Mouse (Mus musculus): ENCODE measurements around the gene Nfam1.
"Not testable (repeated sequence)": the region's sequence is repeated elsewhere in the genome, so short reads cannot be mapped to it uniquely, and the experiment has no call there.

The Nfam1 gene

GRCm38 (mm10) chr15:83032981-83033541 lies at the start of gene Nfam1:
TSS of gene Nfam1 (minus strand) at chr15:83033306.
- peak; percentile 5 for DNase-seq (ENCODE audit: low spot score)

- peak; percentile 10 for DNase-seq (ENCODE audit: low spot score)
These were observed 42.8 kb upstream of the Nfam1 start for GRCm38 (mm10) chr15:83075607-83076525.

DNA sequence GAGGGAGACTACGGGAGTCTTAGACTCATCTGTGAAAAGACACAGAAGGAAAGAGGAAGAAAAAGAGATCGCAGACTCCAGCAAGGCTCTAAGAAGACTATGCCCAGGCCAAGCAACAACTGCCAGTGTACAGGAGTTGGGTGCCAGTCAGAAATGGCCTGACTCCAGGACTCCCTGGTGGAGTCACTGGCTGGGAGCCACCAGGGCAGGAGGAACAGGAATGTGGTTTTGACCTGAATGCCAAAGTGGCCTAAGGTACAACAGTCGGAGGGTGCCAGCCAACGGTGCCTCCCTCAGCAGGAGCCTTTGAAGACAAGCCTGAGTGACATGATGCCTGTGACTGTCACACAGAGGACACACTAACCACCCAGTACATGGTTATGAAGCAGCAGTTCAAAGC lies 41.1 kb upstream of the Nfam1 start:
- no peak for DNase-seq (ENCODE audit: low spot score)

GRCm38 (mm10) chr15:83071752-83072151 lies 38.6 kb upstream of the Nfam1 start:
- no peak for DNase-seq (ENCODE audit: low spot score)

GRCm38 (mm10) chr15:83070942-83071341 lies 37.8 kb upstream of the Nfam1 start:
- no peak for DNase-seq (ENCODE audit: low spot score)

DNA sequence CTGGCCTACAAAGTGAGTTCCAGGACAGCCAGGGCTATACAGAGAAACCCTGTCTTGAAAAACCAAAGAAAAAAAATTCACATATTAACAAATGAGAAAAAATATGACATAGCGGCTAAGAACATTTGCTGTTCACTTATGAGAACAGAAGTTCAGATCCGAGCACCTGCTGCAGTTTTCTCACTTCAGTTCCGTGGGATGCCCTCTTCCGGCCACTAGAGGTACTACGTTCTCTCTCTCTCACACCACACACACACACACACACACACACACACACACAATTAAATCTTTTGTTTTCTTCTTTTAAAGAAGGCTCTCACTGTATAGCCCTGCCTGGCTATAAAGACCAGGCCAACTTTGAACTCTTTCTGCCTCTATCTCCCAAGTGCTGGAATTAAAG lies 35.2 kb upstream of the Nfam1 start:
- DNase-seq (ENCODE audit: low spot score) = no peak

- DNase-seq (ENCODE audit: low spot score) = no peak
These were observed 32.4 kb upstream of the Nfam1 start for GRCm38 (mm10) chr15:83065543-83065942.

- not testable (repeated sequence) for DNase-seq (ENCODE audit: low spot score)
These were observed 29.5 kb upstream of the Nfam1 start for GRCm38 (mm10) chr15:83062582-83062981.

- no peak for DNase-seq (ENCODE audit: low spot score)
These were observed 28.6 kb upstream of the Nfam1 start for GRCm38 (mm10) chr15:83061689-83062088.

DNA sequence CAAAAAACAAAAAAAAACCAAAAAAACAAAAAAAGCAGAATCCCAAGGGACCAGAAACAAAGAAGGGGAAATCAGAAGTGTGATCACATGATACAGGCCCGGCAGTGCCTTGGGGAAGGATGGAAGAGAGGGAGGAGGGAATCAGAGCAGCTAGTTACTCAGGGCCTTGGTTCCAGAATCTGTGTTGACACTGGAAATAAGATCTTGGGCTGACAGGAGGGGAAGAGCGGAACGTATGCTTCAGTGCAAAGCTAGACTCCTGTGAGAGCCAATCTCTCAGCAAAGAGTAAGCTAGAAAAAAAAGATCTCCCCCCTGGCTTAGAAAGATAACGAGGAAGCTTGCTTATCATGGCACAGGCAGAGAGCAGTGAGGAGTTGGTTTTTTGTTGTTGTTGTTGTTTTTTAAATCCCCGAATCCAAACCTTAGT lies 26.1 kb upstream of the Nfam1 start:
- DNase-seq (ENCODE audit: low spot score) = no peak

DNA sequence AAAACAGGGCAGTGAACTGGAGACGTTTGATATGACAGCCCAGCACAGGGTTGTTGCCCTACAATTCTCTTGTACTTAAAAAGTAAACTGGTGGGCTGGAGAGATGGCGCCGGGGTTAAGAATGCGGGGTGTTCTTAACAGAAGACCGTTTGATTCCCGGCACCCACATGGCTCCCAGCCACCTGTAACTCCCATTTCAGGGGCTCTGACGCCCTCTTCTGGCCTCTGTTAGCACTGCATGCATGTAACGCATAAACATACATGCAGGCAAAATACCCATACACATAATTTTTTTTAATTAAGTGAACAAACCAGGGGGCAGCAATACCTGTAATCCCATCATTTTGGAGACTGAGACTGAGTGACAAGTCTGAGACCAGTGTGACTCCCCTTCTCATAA lies 24.4 kb upstream of the Nfam1 start:
- no peak for DNase-seq (ENCODE audit: low spot score)

DNA sequence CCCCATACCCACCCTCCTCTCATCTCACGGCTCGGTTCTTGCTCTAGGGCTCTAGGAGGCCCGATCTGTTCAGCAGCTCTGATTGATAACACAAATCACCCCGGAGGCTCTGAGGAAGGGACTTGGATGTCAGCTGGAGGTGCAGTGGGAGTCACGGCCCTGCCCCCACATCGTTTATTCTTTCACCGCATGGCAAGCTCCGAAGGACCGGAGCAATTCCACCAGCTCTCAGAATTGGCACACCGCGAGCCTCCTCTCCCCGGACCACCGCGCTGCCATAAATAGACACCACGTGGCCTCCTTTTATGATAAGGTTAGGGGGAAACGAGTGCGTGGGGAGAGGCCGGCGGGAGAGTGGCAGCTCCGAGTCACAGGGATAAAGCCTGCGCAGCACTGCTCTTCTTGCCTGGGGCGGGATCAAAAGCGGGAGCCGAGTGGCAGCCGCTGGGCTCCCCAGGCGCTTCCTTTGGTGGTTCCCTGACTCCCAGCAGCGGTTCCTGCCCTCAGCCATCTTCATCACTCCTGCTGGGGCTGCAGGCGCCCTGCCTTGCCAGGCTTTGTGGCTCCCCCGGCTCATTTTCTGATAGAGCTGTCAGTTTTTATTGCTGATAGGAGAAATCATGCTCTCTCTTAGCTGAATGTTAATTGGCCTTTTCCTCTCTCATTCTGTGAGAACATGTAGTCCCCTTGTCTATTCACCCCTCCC lies 23.4 kb upstream of the Nfam1 start:
- no peak for DNase-seq (ENCODE audit: low spot score)

DNA sequence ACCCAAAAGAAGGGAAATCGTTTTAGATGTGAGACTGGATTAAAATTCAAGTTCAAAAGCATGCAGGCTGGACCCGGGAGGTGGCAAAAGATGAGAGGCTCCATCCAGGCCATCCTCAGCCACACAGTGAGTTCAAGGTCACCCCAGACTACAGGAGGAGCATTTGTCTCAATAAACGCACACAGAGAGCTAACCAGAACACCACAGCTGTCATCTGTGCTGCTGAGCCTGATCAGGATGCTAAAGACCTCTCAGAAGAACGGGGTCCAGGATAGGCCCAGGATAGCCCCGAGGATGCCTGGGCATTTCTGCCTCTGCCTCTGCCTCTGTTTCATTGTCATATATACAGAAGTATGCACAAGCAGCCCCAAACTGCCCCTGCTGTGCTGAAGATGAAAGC lies 22.5 kb upstream of the Nfam1 start:
- DNase-seq (ENCODE audit: low spot score) = no peak

- no peak for DNase-seq (ENCODE audit: low spot score)
These were observed 20.2 kb upstream of the Nfam1 start for GRCm38 (mm10) chr15:83053261-83053660.

- no peak for DNase-seq (ENCODE audit: low spot score)
These were observed 19.4 kb upstream of the Nfam1 start for GRCm38 (mm10) chr15:83052341-83053104.

DNA sequence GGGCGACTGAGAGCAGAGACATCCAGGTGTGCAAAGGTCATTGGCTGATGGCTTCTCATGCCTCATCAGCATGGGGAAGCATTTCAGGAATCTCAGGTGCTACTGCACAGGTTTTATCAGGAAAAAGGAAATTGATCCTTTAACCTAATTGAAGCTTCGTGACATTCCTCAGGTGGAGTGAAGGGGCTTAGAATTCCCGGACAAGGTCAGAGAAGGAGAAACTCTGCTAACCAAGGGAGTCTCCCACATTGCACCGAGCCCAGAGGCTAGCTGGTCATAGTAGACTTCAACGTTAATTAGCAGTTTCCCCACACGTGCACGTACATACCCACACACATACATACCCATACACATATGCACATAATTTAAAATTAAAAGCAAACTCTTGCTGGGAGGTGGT lies 13.6 kb upstream of the Nfam1 start:
- no peak for DNase-seq (ENCODE audit: low spot score)

DNA sequence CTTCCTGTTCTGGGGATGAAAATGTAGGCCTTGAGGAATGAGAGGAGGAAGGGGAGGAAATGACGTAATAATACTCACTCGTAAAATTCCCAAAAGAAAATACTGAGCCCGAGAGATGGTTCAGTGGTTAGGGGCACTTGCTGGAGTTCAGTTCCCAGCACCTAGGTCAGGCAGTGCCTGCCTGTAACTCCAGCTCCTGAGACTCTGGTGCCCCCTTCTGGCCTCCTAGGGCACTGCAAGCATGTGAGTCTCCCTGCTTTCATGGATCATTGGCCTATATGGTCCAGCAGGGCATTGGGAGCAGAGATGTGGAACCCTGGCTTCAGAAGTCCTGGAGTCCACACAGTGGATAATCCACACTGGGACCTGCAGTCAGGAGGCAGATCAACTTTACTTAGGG lies 13.2 kb upstream of the Nfam1 start:
- peak; percentile 12 for DNase-seq (ENCODE audit: low spot score)

GRCm38 (mm10) chr15:83045565-83045964 lies 12.5 kb upstream of the Nfam1 start:
- DNase-seq (ENCODE audit: low spot score) = not testable (repeated sequence)

DNA sequence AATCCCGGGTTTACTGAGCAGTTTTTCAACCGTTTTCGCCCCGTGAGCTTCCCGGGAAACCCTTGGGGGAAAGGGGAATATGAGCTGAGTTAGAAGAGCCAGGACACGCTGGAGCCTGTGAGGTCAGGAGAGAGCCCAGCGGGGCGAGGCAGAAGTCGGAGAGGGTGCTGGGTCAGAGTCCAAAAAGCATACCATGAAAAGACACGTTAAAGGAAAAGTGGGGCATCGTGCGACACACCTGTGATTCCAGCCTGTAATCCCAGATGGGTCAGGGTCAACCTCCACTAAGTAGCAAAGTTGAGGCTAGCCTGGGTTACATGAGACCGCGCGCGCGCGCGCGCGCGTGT lies 10.2 kb upstream of the Nfam1 start:
- no peak for DNase-seq (ENCODE audit: low spot score)

DNA sequence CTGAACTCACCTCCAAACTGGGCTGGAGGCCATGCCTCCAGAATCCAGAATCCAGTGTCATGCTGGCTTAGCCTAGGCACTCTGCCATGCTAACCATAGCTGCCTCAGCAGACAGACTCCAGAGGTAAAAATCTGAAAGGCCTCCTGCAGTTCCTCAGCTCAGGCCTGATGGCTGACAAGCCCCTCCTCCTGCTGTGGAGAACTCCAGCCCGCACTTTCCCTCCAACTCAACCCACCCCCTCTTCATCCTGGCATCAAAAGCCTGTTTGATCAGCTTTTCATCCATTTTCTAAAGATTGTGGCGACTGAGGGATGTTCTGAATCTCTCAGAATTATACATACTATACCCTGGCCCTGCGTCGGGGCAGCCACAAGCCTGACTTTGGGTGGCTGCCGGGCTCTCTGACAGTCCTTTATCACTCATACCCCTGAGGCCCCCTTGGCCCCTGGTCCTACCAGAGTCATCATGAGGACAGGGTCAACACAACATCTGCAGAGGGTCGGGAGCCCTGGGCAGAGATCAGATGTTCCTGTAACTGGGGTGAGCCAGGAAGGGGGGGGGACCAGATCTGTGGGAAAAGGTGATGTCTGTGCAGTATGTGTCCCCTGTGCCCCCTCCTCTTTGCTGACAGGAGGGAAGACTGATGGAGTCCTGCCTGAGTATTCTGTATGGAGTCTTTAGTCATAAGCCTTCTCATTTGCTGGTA lies 9.7 kb upstream of the Nfam1 start:
- no peak for DNase-seq (ENCODE audit: low spot score)

- no peak for DNase-seq (ENCODE audit: low spot score)
These were observed 7.0 kb upstream of the Nfam1 start for GRCm38 (mm10) chr15:83040156-83040555.

GRCm38 (mm10) chr15:83038812-83039211 lies 5.7 kb upstream of the Nfam1 start:
- no peak for DNase-seq (ENCODE audit: low spot score)

Measured in spleen, adult 12 weeks (tissue).